Mouse (Mus musculus) liver, adult 2 months (tissue): ENCODE measurements around the gene S100a3. TPM values are rescaled to one million over a fixed set of nuclear protein-coding genes. Genes with fewer than 3 reads are reported as not detected.

Experiments
- DNase-seq: peaks from one replicate; pipeline ENCODE4 v3.0.0-alpha.2; 2011; ENCODE audit warnings: low read depth, low spot score; ENCODE audit errors: extremely low read depth
- H3K27ac ChIP-seq: fragments of 200-500 bp; replicated peaks from 2 replicates; pipeline ENCODE4 v1.5.1; 2012; ENCODE audit warnings: low read depth, mild to moderate bottlenecking, control low read depth, inconsistent platforms, low read length; ENCODE audit not compliant: insufficient read depth
- H3K27me3 ChIP-seq: fragments of 200-500 bp; 2 replicates; pipeline ENCODE4 v1.6.1; 2012; ENCODE audit warnings: mild to moderate bottlenecking, moderate library complexity, low read length, inconsistent platforms; ENCODE audit not compliant: control insufficient read depth, insufficient read depth
- H3K36me3 ChIP-seq: fragments of 200-500 bp; 2 replicates; pipeline ENCODE4 v1.6.1; 2012; ENCODE audit warnings: low read length, inconsistent platforms; ENCODE audit not compliant: control insufficient read depth, insufficient read depth
- H3K4me1 ChIP-seq: fragments of 200-500 bp; 2 replicates; pipeline ENCODE4 v1.6.1; 2011; ENCODE audit warnings: low read length; ENCODE audit not compliant: control insufficient read depth, insufficient read depth
- H3K4me3 ChIP-seq: fragments of 200-500 bp; 2 replicates; pipeline ENCODE4 v1.5.1; 2011; ENCODE audit warnings: low read depth, mild to moderate bottlenecking, control low read depth, low read length, moderate library complexity; ENCODE audit not compliant: insufficient read depth
- H3K79me2 ChIP-seq: fragments of 200-500 bp; 2 replicates; pipeline ENCODE4 v1.6.1; 2012; ENCODE audit warnings: inconsistent platforms, mild to moderate bottlenecking, low read length, moderate library complexity; ENCODE audit not compliant: control insufficient read depth, insufficient read depth
- H3K9ac ChIP-seq: fragments of 200-500 bp; 2 replicates; pipeline ENCODE4 v1.6.1; 2012; ENCODE audit warnings: low read depth, mild to moderate bottlenecking, control low read depth, inconsistent platforms, low read length
- CTCF ChIP-seq: fragments of 200-500 bp; IDR thresholded peaks from 2 replicates; pipeline ENCODE4 v1.5.1; 2011; ENCODE audit warnings: low read depth, low read length, control low read depth
- POLR2A ChIP-seq: fragments of 200-500 bp; IDR thresholded peaks from 2 replicates; pipeline ENCODE4 v1.6.1; 2011; ENCODE audit warnings: low read length, control low read depth; ENCODE audit not compliant: insufficient read depth; ENCODE audit errors: extremely low read depth
- WGBS: fragments of 180-500 bp; shearing (Covaris S2); methylation state at CpG from one replicate; pipeline ENCODE4 v1.1.7; 2018; 5-methylcytosine and 5-hydroxymethylcytosine counted together
- polyA plus RNA-seq: library from polyadenylated mRNA; depleted of rRNA; stranded (reverse); fragments of >200 nt; gene quantifications from 2 replicates; pipeline ENCODE4 v1.2.3, GENCODE M21; 2012
- total RNA-seq: library from RNA; depleted of rRNA; stranded (reverse); fragments of >200 nt; gene quantifications from 2 replicates; pipeline ENCODE4 v1.2.3, GENCODE M21; 2014

S100a3 gene
- total and polyA plus RNA-seq, 2 experiments = not detected

- Histone ChIP-seq H3K36me3 (peaks cover 5% of the 10 kb centered on the region), H3K4me1 (peaks cover 14% of the 10 kb centered on the region), H3K27me3 (no peaks in the 10 kb centered on the region), H3K27ac (peak overlapping the region; percentile 72), H3K79me2 (no peaks in the 10 kb centered on the region; the same call in 1 of the 2 replicates), H3K4me3 (peak overlapping the region; percentile 53), H3K9ac (peak overlapping the region; percentile 61)
- no peak for TF ChIP-seq CTCF
- WGBS = 0% methylated on average over 1 of the region's 1 CpGs
- peak; percentile 78 for DNase-seq
Measured at GRCm38 (mm10) chr3:90515242-90515641, 45.1 kb upstream of the S100a3 start.

- Histone ChIP-seq H3K4me1 (peaks cover 14% of the 10 kb centered on the region), H3K79me2 (no peaks in the 10 kb centered on the region; the same call in 1 of the 2 replicates), H3K27ac (peak overlapping the region; percentile 72; the same call in 1 of the 2 replicates), H3K27me3 (no peaks in the 10 kb centered on the region), H3K4me3 (no peak overlapping the region), H3K9ac (no peak overlapping the region), H3K36me3 (peaks cover 4% of the 10 kb centered on the region)
- WGBS = 96% methylated on average over 4 of the region's 4 CpGs
- TF ChIP-seq POLR2A (no peak), CTCF (no peak)
- no peak for DNase-seq
Measured at GRCm38 (mm10) chr3:90515789-90516188, 44.6 kb upstream of the S100a3 start.

DNA sequence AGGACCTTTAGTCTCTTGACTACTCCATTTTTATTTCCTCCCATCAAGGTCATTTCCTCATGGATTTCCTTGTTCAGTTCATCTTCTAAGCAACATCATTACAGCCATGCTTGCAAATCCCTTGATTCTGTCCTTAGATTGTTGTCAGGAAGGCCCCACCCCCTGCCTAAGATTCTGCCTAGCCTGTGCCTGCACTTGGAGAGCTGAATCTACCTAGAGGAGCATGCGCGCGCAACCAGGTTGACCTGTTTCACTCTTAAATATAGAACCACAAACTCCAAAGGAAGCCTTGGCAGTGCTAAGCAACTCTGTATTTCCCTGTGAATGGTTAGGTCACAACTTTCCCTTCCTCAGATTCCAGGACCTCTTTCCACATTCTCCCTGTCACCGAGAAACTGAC, 42.7 kb upstream of the S100a3 start:
- H3K9ac ChIP-seq = no peak overlapping the region
- TF ChIP-seq CTCF = no peak
- no peak for TF ChIP-seq POLR2A
- peaks cover 8% of the 10 kb centered on the region for H3K36me3 ChIP-seq
- H3K79me2 ChIP-seq = no peaks in the 10 kb centered on the region; the same call in 1 of the 2 replicates
- H3K4me3 ChIP-seq = no peak overlapping the region
- H3K27ac ChIP-seq = no peak overlapping the region
- WGBS = 80% methylated on average over 4 of the region's 4 CpGs
- H3K27me3 ChIP-seq = no peaks in the 10 kb centered on the region
- no peak for DNase-seq
- peaks cover 14% of the 10 kb centered on the region for H3K4me1 ChIP-seq

DNA sequence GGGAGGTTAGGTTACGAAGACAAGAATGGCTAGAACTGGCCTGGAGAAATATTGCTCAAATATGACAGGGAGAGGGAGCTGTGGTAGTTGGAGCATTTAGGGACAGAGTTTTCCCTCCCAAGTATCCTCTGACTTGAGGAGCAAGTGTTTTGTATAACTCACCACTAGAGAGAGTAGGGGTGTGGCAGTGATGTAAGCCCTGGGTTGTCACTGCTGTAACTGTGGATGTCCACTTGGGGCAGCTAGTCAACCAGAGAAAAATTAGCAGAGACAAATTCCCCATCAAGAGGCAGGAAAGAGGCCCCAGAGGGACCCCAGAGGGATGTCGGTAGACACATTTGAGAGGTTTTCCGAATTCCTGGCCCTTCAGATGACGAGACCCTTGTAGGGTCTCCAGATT, 35.0 kb upstream of the S100a3 start:
- TF ChIP-seq POLR2A (no peak), CTCF (peak; percentile 51; the same call in 1 of the 2 replicates)
- Histone ChIP-seq H3K4me1 (no peaks in the 10 kb centered on the region), H3K4me3 (no peak overlapping the region), H3K36me3 (peaks cover 9% of the 10 kb centered on the region; the same call in 1 of the 2 replicates), H3K27ac (no peak overlapping the region), H3K9ac (no peak overlapping the region), H3K79me2 (no peaks in the 10 kb centered on the region), H3K27me3 (no peaks in the 10 kb centered on the region)
- peak; percentile 75 for DNase-seq
- 67% methylated on average over 4 of the region's 4 CpGs for WGBS

DNA sequence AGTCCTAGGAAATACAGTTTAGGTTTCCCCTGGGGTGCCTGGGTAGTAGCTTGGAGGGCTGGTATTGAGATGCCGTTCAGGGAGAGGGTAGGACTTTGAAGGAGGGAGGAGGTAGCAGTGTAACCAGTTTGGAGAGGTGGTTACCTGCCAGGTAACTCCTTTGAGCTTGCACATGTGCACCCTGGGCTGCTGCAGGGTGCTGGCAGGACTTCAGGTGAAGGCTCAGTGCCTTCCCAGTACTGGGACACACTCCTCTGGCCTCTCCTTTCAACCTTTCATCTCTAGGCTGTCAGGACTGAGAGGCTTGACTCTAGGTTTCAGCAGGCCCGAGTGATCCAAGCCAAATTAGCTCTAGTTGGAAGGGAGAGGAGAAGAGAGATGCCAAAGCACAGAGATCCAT, 34.3 kb upstream of the S100a3 start:
- Histone ChIP-seq H3K27ac (no peak overlapping the region), H3K4me1 (no peaks in the 10 kb centered on the region), H3K36me3 (peaks cover 8% of the 10 kb centered on the region; the same call in 1 of the 2 replicates), H3K4me3 (no peak overlapping the region), H3K79me2 (no peaks in the 10 kb centered on the region), H3K27me3 (no peaks in the 10 kb centered on the region), H3K9ac (no peak overlapping the region)
- 81% methylated on average over 2 of the region's 2 CpGs for WGBS
- TF ChIP-seq CTCF (no peak), POLR2A (no peak)
- no peak for DNase-seq

DNA sequence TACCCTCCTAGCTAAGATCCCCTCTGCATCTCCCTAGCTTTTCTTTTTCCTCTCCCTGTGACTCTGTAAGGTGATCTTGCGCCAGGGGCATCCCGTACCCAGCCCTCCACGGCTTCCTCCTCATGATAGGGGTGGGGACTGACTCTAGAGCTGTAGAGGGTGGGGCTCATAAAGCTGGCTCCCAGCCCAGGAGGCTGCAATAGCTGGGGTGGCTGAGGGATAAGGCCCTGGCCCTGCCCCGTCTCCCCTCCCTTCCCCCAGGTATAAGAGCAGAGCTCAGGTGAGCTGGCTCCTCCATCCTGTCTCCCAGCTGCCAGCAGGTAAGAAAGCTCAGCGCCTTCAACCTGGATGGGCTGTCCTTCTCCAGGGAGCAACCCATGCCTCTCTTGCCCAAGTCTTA, 33.8 kb upstream of the S100a3 start, which contains the start of gene S100a14:
Gene S100a14, plus strand, starts transcription at position 277 of the 400 bp plus-strand sequence.
- DNase-seq = no peak
- TF ChIP-seq POLR2A = no peak
- Histone ChIP-seq H3K4me1 (no peaks in the 10 kb centered on the region), H3K79me2 (no peaks in the 10 kb centered on the region), H3K36me3 (peaks cover 8% of the 10 kb centered on the region; the same call in 1 of the 2 replicates), H3K27me3 (no peaks in the 10 kb centered on the region), H3K27ac (no peak within 1 kb of the TSS), H3K4me3 (no peak within 1 kb of the TSS), H3K9ac (no peak within 1 kb of the TSS)
- WGBS = 66% methylated on average over 5 of the region's 5 CpGs
